Comparison of ENCODE assay signal across 8 mouse cellular contexts in the genomic region with DNA sequence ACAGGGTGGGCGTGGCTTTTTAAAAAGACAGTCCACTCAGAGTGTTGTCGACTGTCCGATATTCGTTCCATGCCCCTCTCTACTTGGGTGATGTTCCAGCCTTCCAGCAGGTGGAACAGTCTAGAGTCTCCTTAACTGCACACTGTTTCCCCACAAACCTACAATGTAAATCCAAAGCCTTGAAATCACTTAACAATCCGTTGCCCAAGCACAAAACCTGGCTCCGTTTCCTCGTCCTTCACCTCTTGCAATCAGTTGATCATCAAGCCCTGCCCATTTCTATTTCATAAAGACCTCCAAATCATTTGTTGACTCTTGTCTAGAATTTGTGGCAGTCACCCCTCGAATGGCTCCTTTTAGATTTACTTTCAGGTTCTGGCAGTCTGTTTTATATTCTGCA. TPM values are rescaled to one million over a fixed set of nuclear protein-coding genes. Genes with fewer than 3 reads are reported as not detected.
DNase-seq lines count a peak whose midpoint lies in the region; ATAC-seq and TF ChIP-seq lines count a peak whose summit lies in the region.

No protein-coding gene starts in this region.

- DNase-seq in heart, adult 11 months: no peak
- no peak for DNase-seq in ES-E14 (ENCODE audit: low read depth, low spot score)
- no peak for DNase-seq in spleen, postnatal 10 days (ENCODE audit: low spot score in 2 of 2)
- no peak for DNase-seq in left cerebral cortex, adult 9 months (ENCODE audit: low spot score in 2 of 2)

- no peak overlapping the region for H3K27ac ChIP-seq in heart, embryonic 14.5 days (replicated peaks in 1 of 2; ENCODE audit: control insufficient read depth in 1 of 2, insufficient read depth in 1 of 2, low read depth in 2 of 2, low read length in 2 of 2)
- H3K27ac ChIP-seq in ES-E14 (ENCODE audit: insufficient read depth, low read depth, low read length, poor library complexity, severe bottlenecking) (no peak overlapping the region), macrophage (no peak overlapping the region)
- H3K27ac ChIP-seq in forebrain, embryonic 13.5 days: no peak overlapping the region

- H3K4me2 ChIP-seq in heart, embryonic 14.5 days (ENCODE audit: low read length): peak overlapping the region; percentile 71; the same call in 1 of the 2 replicates
- peak overlapping the region; percentile 64 for H3K4me2 ChIP-seq in forebrain, embryonic 13.5 days

- 0 out of 2 replicates have a peak, but pooled peaks cover 6% of the 10 kb centered on the region for H3K79me2 ChIP-seq in macrophage (ENCODE audit: inconsistent target)

- H3K4me1 ChIP-seq in heart, embryonic 14.5 days (ENCODE audit: control insufficient read depth in 2 of 2, insufficient read depth in 2 of 2, low read length in 2 of 2): peaks cover 0 to 4% of the 10 kb centered on the region in 2 experiments; a peak in 1 of 4 replicates
- peaks cover 0 to 2% of the 10 kb centered on the region in 2 experiments; a peak in 1 of 4 replicates for H3K4me1 ChIP-seq in ES-E14 (ENCODE audit: control insufficient read depth in 2 of 2, insufficient read depth in 2 of 2, low read length in 2 of 2, poor library complexity in 1 of 2)
- 0 out of 2 replicates have a peak, but pooled peaks cover 15% of the 10 kb centered on the region for H3K4me1 ChIP-seq in forebrain, embryonic 13.5 days

- H3K4me3 ChIP-seq in heart, embryonic 14.5 days (ENCODE audit: control insufficient read depth in 1 of 2, insufficient read depth in 1 of 2, low read depth in 1 of 2, low read length in 2 of 2): peak overlapping the region in 1 of 2 experiments; percentile 75; a peak in 1 of 4 replicates
- peak overlapping the region; percentile 83 to 99; a peak in 2 of 4 replicates for H3K4me3 ChIP-seq in ES-E14 (ENCODE audit: insufficient read depth in 1 of 2, low read depth in 1 of 2, low read length in 2 of 2, poor library complexity in 1 of 2, severe bottlenecking in 1 of 2)
- peak overlapping the region; percentile 73 for H3K4me3 ChIP-seq in forebrain, embryonic 13.5 days
- H3K4me3 ChIP-seq in macrophage (ENCODE audit: inconsistent target): peak overlapping the region; percentile 64; the same call in 1 of the 2 replicates

- 86% methylated on average over 8 of the region's 8 CpGs for WGBS in heart, embryonic 14.5 days
- WGBS in forebrain, embryonic 13.5 days: 84% methylated on average over 8 of the region's 8 CpGs
- 98% methylated on average over 8 of the region's 8 CpGs for WGBS in macrophage (ENCODE audit: missing documents)

- H3K9me3 ChIP-seq in heart, embryonic 14.5 days (ENCODE audit: control insufficient read depth, low read length): no peaks in the 10 kb centered on the region
- no peaks in the 10 kb centered on the region for H3K9me3 ChIP-seq in ES-E14 (ENCODE audit: control insufficient read depth, insufficient read depth, low read depth, low read length)
- no peaks in the 10 kb centered on the region for H3K9me3 ChIP-seq in forebrain, embryonic 13.5 days (replicated peaks)

- peaks cover 13% of the 10 kb centered on the region for H3K36me3 ChIP-seq in heart, embryonic 14.5 days (ENCODE audit: control insufficient read depth, insufficient read depth, low read length)
- H3K36me3 ChIP-seq in ES-E14 (ENCODE audit: control insufficient read depth, insufficient read depth, low read length, poor library complexity, severe bottlenecking) (no peaks in the 10 kb centered on the region), macrophage (ENCODE audit: inconsistent target) (no peaks in the 10 kb centered on the region)
- H3K36me3 ChIP-seq in forebrain, embryonic 13.5 days (ENCODE audit: poor library complexity, severe bottlenecking): peaks cover 13% of the 10 kb centered on the region

- no peak for ATAC-seq in heart, embryonic 14.5 days (ENCODE audit: insufficient number of reproducible peaks, insufficient read depth, low FRiP score, low read depth)
- no peak for ATAC-seq in forebrain, embryonic 13.5 days
- ATAC-seq in inflammation-experienced regulatory T-cells, adult 6 months: no peak

- no peaks in the 10 kb centered on the region for H3K27me3 ChIP-seq in heart, embryonic 14.5 days (ENCODE audit: control insufficient read depth, insufficient read depth, low read length)
- no peaks in the 10 kb centered on the region for H3K27me3 ChIP-seq in forebrain, embryonic 13.5 days

- in situ Hi-C loops in ES-E14 (cut with MboI; ENCODE audit: low sequenced_read_pairs in 2 of 2, unreplicated experiment in 2 of 2): no loop called here

- no peak overlapping the region for H3K9ac ChIP-seq in heart, embryonic 14.5 days (ENCODE audit: low read length)
- no peak overlapping the region for H3K9ac ChIP-seq in ES-E14 (ENCODE audit: insufficient read depth, low read depth, low read length, poor library complexity, severe bottlenecking)
- H3K9ac ChIP-seq in forebrain, embryonic 13.5 days: no peak overlapping the region

TF ChIP-seq in ES-E14, 5 proteins besides CTCF, POLR2A, EP300 and RAD21:
- TF ChIP-seq CHD2 (IDR thresholded peaks at IDR 0.05; ENCODE audit: low read depth, low read length): no peak
- TF ChIP-seq ZC3H11A (IDR thresholded peaks at IDR 0.05; ENCODE audit: borderline replicate concordance, low read depth, low read length): no peak
- TF ChIP-seq MAFK (IDR thresholded peaks at IDR 0.05; ENCODE audit: insufficient read depth, low read depth, low read length): no peak
- no peak for TF ChIP-seq ZNF384 (IDR thresholded peaks at IDR 0.05; ENCODE audit: low read depth, low read length)
- TF ChIP-seq HCFC1 (IDR thresholded peaks at IDR 0.05; ENCODE audit: borderline replicate concordance, insufficient read depth, low read length): no peak

RNA-seq across cellular contexts. Expression of a gene that starts 1.4 kb away (rescaled TPM):
- 43.7 and 47.0 TPM in 2 replicates for polyA plus RNA-seq in heart, embryonic 14.5 days (2014; fragmentation: Nextera tagmentation; extraction: Ambion mirVana)
- 39.2 and 51.1 TPM in 2 replicates for total RNA-seq in ES-E14 (2012; rRNA removed)
- polyA plus RNA-seq in forebrain, embryonic 13.5 days (2015; fragmentation: Nextera tagmentation; extraction: Ambion mirVana): 39.4 and 43.5 TPM in 2 replicates
- 10 to 100 TPM; 22.4 to 92.5 (median 46.6) TPM for total RNA-seq in macrophage (2018; cell fraction: chromatin; rRNA removed)
- total RNA-seq in macrophage (2018; cell fraction: cytosol; rRNA removed): 10 to 100 TPM in 5 of 26 experiments, 1 to 10 TPM in 21; 6.3 to 12.6 (median 8.5) TPM
- 10 to 100 TPM; 13.9 to 72.4 (median 23.2) TPM for total RNA-seq in macrophage (2018; cell fraction: nucleus; rRNA removed)
- polyA plus RNA-seq in macrophage (2018): 7.7 to 13.1 TPM (median 12.4 TPM) in 3 replicates
- 10 to 100 TPM; 42.6 to 70.6 (median 59.1) TPM for polyA plus RNA-seq in inflammation-experienced regulatory T-cells, adult 6 months (2017; shearing (Covaris generic))
